Mouse (Mus musculus): ENCODE results near the gene Khdc3. TPM values are rescaled to one million over a fixed set of nuclear protein-coding genes. Genes with fewer than 3 reads are reported as not detected.

Gene Khdc3
- polyA plus RNA-seq, 1 experiment from 2014 or later = 0.22 TPM

- H3K27ac ChIP-seq = no peak overlapping the region
- H3K4me1 ChIP-seq = no peaks in the 10 kb centered on the region
- H3K36me3 ChIP-seq (replicated peaks) = no peaks in the 10 kb centered on the region
- no peak overlapping the region for H3K9ac ChIP-seq
- H3K27me3 ChIP-seq (replicated peaks) = no peaks in the 10 kb centered on the region
- H3K9me3 ChIP-seq = no peaks in the 10 kb centered on the region
- H3K4me2 ChIP-seq = no peak overlapping the region
- H3K4me3 ChIP-seq = no peak overlapping the region
- ATAC-seq (replicated peaks) = no peak
- WGBS = 79% methylated on average over 8 of the region's 8 CpGs
These were observed 19.2 kb upstream of the Khdc3 start for GRCm38 (mm10) chr9:73082291-73083000.

GRCm38 (mm10) chr9:73083956-73084355, 17.7 kb upstream of the Khdc3 start:
- Histone ChIP-seq H3K27ac (no peak overlapping the region), H3K4me2 (no peak overlapping the region), H3K4me3 (no peak overlapping the region), H3K36me3 (replicated peaks) (no peaks in the 10 kb centered on the region), H3K4me1 (no peaks in the 10 kb centered on the region), H3K27me3 (replicated peaks) (no peaks in the 10 kb centered on the region), H3K9ac (no peak overlapping the region), H3K9me3 (no peaks in the 10 kb centered on the region)
- 79% methylated on average over 6 of the region's 6 CpGs for WGBS
- no peak for ATAC-seq (replicated peaks)

GRCm38 (mm10) chr9:73085845-73086244, 15.8 kb upstream of the Khdc3 start:
- no peak overlapping the region for H3K9ac ChIP-seq
- no peak overlapping the region for H3K4me2 ChIP-seq
- no peaks in the 10 kb centered on the region for H3K9me3 ChIP-seq
- H3K4me3 ChIP-seq = no peak overlapping the region
- no peaks in the 10 kb centered on the region for H3K36me3 ChIP-seq (replicated peaks)
- H3K27ac ChIP-seq = no peak overlapping the region
- no peak for ATAC-seq (replicated peaks)
- WGBS = 86% methylated on average over 6 of the region's 6 CpGs
- H3K27me3 ChIP-seq (replicated peaks) = no peaks in the 10 kb centered on the region
- H3K4me1 ChIP-seq = no peaks in the 10 kb centered on the region

- Histone ChIP-seq H3K4me2 (no peak overlapping the region), H3K4me1 (no peaks in the 10 kb centered on the region), H3K9ac (no peak overlapping the region), H3K27ac (no peak overlapping the region), H3K36me3 (replicated peaks) (no peaks in the 10 kb centered on the region), H3K4me3 (no peak overlapping the region), H3K9me3 (no peaks in the 10 kb centered on the region), H3K27me3 (replicated peaks) (no peaks in the 10 kb centered on the region)
- WGBS = 73% methylated on average over 8 of the region's 8 CpGs
- no peak for ATAC-seq (replicated peaks)
These were observed 14.5 kb upstream of the Khdc3 start for GRCm38 (mm10) chr9:73087121-73087520.

DNA sequence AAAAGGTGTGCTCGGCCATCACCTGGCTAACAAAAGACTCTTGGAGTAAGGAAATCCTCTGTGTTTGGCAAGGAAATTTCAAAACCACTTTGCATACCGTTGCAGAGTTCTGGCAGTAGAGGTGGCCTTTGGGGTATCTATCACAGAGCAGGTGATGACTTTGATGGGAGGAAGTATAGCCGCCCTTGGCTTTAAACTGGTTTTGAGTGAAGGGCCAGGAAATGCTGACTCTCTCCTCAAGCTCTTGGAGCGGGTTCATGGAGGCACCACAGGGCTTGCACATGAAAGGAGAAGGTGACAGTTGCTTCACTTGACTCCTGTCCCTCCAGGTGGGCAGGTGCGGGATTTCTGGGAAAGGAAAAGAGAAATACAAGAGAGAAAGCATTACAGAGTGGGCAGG, 14.1 kb upstream of the Khdc3 start:
- 78% methylated on average over 5 of the region's 5 CpGs for WGBS
- Histone ChIP-seq H3K27me3 (replicated peaks) (no peaks in the 10 kb centered on the region), H3K4me2 (no peak overlapping the region)

GRCm38 (mm10) chr9:73089222-73089920, 12.3 kb upstream of the Khdc3 start:
- Histone ChIP-seq H3K27me3 (replicated peaks) (no peaks in the 10 kb centered on the region), H3K4me2 (no peak overlapping the region), H3K4me3 (no peak overlapping the region), H3K36me3 (replicated peaks) (no peaks in the 10 kb centered on the region), H3K9me3 (no peaks in the 10 kb centered on the region), H3K27ac (no peak overlapping the region), H3K9ac (no peak overlapping the region), H3K4me1 (no peaks in the 10 kb centered on the region)
- 84% methylated on average over 16 of the region's 16 CpGs for WGBS
- no peak for ATAC-seq (replicated peaks)

More for the DNA sequence above, 14.1 kb upstream of the Khdc3 start:
- no peaks in the 10 kb centered on the region for H3K4me1 ChIP-seq
- no peak overlapping the region for H3K27ac ChIP-seq
- no peaks in the 10 kb centered on the region for H3K9me3 ChIP-seq
- ATAC-seq (replicated peaks) = no peak
- H3K36me3 ChIP-seq (replicated peaks) = no peaks in the 10 kb centered on the region
- no peak overlapping the region for H3K4me3 ChIP-seq
- H3K9ac ChIP-seq = no peak overlapping the region

GRCm38 (mm10) chr9:73090121-73090520, 11.5 kb upstream of the Khdc3 start:
- H3K27ac ChIP-seq = no peak overlapping the region
- no peak for ATAC-seq (replicated peaks)
- no peaks in the 10 kb centered on the region for H3K36me3 ChIP-seq (replicated peaks)
- H3K27me3 ChIP-seq (replicated peaks) = no peaks in the 10 kb centered on the region
- H3K9ac ChIP-seq = no peak overlapping the region
- WGBS = 73% methylated on average over 10 of the region's 10 CpGs
- no peaks in the 10 kb centered on the region for H3K4me1 ChIP-seq
- H3K4me3 ChIP-seq = no peak overlapping the region
- H3K4me2 ChIP-seq = no peak overlapping the region
- no peaks in the 10 kb centered on the region for H3K9me3 ChIP-seq

DNA sequence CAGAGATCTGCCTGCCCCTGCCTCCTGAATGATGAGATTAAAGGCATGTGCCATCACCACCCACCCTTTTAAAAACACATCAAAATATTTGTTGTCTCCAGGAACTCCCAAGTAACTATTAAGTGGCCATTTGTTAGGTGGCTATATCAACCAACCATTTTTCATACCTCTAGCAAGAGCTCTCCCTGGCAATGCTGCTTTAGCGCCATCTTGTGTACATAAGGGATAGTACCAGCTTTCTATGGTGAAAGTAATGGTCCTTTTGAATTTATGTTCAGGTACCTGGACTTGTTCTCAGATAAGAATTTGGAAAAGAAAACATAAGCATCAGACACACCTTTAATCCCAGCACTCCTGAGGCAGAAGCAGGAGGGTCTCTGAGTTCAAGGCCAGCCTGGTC, 9.9 kb upstream of the Khdc3 start:
- Histone ChIP-seq H3K27ac (no peak overlapping the region), H3K36me3 (replicated peaks) (no peaks in the 10 kb centered on the region), H3K9ac (no peak overlapping the region), H3K4me1 (no peaks in the 10 kb centered on the region), H3K4me2 (no peak overlapping the region), H3K4me3 (no peak overlapping the region), H3K27me3 (replicated peaks) (no peaks in the 10 kb centered on the region), H3K9me3 (no peaks in the 10 kb centered on the region)
- no peak for ATAC-seq (replicated peaks)
- WGBS = 2% methylated on average over 1 of the region's 1 CpGs

- Histone ChIP-seq H3K4me3 (no peak overlapping the region), H3K27ac (no peak overlapping the region)
- 35% methylated on average over 17 of the region's 17 CpGs for WGBS
These were observed 7.1 kb upstream of the Khdc3 start for GRCm38 (mm10) chr9:73094580-73094979.

DNA sequence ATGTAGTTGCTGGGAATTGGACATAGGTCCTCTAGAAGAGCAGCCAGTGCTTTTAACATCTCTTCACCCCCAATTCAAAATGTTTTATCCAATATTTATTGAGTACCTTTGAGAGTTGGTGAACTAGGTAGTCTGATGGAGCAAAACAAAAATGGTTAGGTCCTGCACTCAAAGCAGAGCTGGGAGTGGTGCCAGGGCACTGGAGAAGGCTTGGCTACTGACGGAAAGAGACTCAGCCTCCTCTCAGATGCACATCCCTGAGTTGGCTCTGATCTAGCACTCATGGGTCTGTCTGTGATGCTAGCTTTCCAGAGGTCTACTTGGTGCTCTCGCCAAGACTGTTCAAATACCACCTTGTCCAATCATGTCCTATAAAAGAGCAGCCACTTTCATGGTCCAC, 3.7 kb upstream of the Khdc3 start:
- 81% methylated on average over 2 of the region's 2 CpGs for WGBS
- Histone ChIP-seq H3K9ac (no peak overlapping the region), H3K9me3 (no peaks in the 10 kb centered on the region), H3K36me3 (replicated peaks) (no peaks in the 10 kb centered on the region), H3K4me1 (no peaks in the 10 kb centered on the region), H3K27me3 (replicated peaks) (peaks cover 8% of the 10 kb centered on the region), H3K27ac (no peak overlapping the region), H3K4me3 (no peak overlapping the region), H3K4me2 (no peak overlapping the region)
- ATAC-seq (replicated peaks) = no peak

More at GRCm38 (mm10) chr9:73094580-73094979, 7.1 kb upstream of the Khdc3 start:
- Histone ChIP-seq H3K27me3 (replicated peaks) (no peaks in the 10 kb centered on the region), H3K36me3 (replicated peaks) (no peaks in the 10 kb centered on the region), H3K4me1 (no peaks in the 10 kb centered on the region), H3K9me3 (no peaks in the 10 kb centered on the region), H3K9ac (no peak overlapping the region), H3K4me2 (peak overlapping the region; percentile 30)
- ATAC-seq (replicated peaks) = peak; percentile 89

DNA sequence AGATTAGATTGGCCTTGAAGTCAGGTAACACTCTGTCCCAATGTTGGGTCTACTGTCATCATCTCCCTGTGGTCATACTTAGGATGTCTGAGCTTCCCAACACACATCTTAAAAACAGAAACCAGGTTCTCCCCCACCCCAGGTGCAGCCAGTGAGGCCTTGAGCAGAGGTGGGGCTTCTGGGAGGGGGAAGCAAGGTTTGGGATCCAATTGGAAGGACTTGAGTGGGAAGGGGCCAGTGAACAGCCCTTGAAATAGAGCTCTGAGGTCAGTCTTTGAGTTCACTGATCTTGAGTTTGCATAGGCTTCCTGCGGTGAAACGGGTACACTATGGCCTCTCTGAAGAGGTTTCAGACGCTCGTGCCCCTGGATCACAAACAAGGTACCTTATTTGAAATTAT, 545 bp downstream of the Khdc3 start, which contains the start of gene Gm20509:
Gene Gm20509 (plus strand): TSS at position 290 of the 400 bp plus-strand sequence.
- peaks cover 32% of the 10 kb centered on the region for H3K27me3 ChIP-seq (replicated peaks)
- ATAC-seq (replicated peaks) = no peak

DNA sequence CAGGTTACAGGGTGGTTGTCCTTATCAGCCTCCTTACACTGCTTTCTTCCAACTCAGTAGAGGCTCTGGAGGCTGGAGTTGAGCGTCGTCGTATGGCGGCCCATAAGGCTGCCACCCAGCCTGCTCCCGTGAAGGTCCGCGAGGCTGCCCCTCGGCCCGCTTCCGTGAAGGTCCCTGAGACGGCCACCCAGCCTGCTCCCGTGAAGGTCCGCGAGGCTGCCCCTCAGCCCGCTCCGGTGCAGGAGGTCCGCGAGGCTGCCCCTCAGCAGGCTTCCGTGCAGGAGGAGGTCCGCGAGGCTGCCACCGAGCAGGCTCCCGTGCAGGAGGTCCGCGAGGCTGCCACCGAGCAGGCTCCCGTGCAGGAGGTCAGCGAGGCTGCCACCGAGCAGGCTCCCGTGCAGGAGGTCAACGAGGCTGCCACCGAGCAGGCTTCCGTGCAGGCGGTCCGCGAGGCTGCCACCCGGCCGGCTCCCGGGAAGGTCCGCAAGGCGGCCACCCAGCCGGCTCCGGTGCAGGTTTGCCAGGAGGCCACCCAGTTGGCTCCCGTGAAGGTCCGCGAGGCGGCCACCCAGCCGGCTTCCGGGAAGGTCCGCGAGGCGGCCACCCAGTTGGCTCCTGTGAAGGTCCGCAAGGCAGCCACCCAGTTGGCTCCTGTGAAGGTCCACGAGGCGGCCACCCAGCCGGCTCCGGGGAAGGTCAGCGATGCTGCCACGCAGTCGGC, 1.7 kb downstream of the Khdc3 start:
- H3K4me2 ChIP-seq = peak overlapping the region; percentile 84
- ATAC-seq (replicated peaks) = peak; percentile 45
- H3K36me3 ChIP-seq (replicated peaks) = no peaks in the 10 kb centered on the region
- H3K9me3 ChIP-seq = no peaks in the 10 kb centered on the region
- peaks cover 32% of the 10 kb centered on the region for H3K27me3 ChIP-seq (replicated peaks)
- peak overlapping the region; percentile 39 for H3K4me3 ChIP-seq
- H3K9ac ChIP-seq = peak overlapping the region; percentile 45
- WGBS = 6% methylated on average over 60 of the region's 60 CpGs
- no peak overlapping the region for H3K27ac ChIP-seq
- peaks cover 8% of the 10 kb centered on the region; the same call in 1 of the 2 replicates for H3K4me1 ChIP-seq

More for the DNA sequence above, 545 bp downstream of the Khdc3 start, which contains the start of gene Gm20509:
- WGBS = 97% methylated on average over 4 of the region's 4 CpGs
- no peak within 1 kb of the TSS for H3K27ac ChIP-seq
- H3K9me3 ChIP-seq = no peaks in the 10 kb centered on the region
- H3K4me2 ChIP-seq = peak within 1 kb of the TSS; percentile 84
- peak within 1 kb of the TSS; percentile 39 for H3K4me3 ChIP-seq
- H3K36me3 ChIP-seq (replicated peaks) = no peaks in the 10 kb centered on the region
- H3K4me1 ChIP-seq = peaks cover 8% of the 10 kb centered on the region; the same call in 1 of the 2 replicates
- H3K9ac ChIP-seq = peak within 1 kb of the TSS; percentile 45
